Mouse (Mus musculus) CD8-positive naive resting alpha-beta T cell, adult 57 days (primary cell): ENCODE data around the gene Gjb3. TPM values are rescaled to one million over a fixed set of nuclear protein-coding genes. Genes with fewer than 3 reads are reported as not detected.

Experiments used
- total RNA-seq: library from RNA; stranded (reverse); gene quantifications from one replicate; pipeline ENCODE4 v1.2.4, GENCODE M21; 2023

Gene Gjb3
- not detected for total RNA-seq

GRCm38 (mm10) chr4:127330181-127331100 is at the start of gene Gjb3:
Gjb3 (minus strand) TSS chr4:127330844.

GRCm38 (mm10) chr4:127358018-127358417 is 27.4 kb upstream of the Gjb3 start, which contains the start of gene Gjb5:
Gjb5 (minus strand) TSS chr4:127358181.

GRCm38 (mm10) chr4:127353951-127354438 is 23.4 kb upstream of the Gjb3 start, which contains the start of gene Gjb4:
Gjb4 (minus strand) TSS chr4:127354081.

GRCm38 (mm10) chr4:127313861-127314260 is 16.8 kb downstream of the Gjb3 start, which contains the start of gene Gja4:
Gja4 (minus strand) TSS chr4:127314039.

Other genes starting within 250 kb of the Gjb3 start
- 3.5 TPM for gene Tmem35b, start 207.2 kb downstream of the Gjb3 start, total RNA-seq
- 0.18 TPM for gene Dlgap3, start 161.6 kb downstream of the Gjb3 start, total RNA-seq
- gene Smim12, start 87.1 kb downstream of the Gjb3 start, total RNA-seq: 22.9 TPM
- not detected for gene Gja4, start 16.8 kb downstream of the Gjb3 start, total RNA-seq
- gene Gjb4, start 23.2 kb upstream of the Gjb3 start, total RNA-seq: not detected
- not detected for gene Gjb5, start 27.3 kb upstream of the Gjb3 start, total RNA-seq